Mouse (Mus musculus) c-Kit-positive CD71-positive TER-119-positive erythroid progenitor cells, embryonic 14.5 days (primary cell): Measurements from ENCODE around the gene 1110059E24Rik.
"Not testable (repeated sequence)": the region's sequence is repeated elsewhere in the genome, so short reads cannot be mapped to it uniquely, and the experiment has no call there.

Experiments
- DNase-seq: peaks from one replicate; pipeline ENCODE4 v3.0.0-alpha.2; 2013; ENCODE audit warnings: low spot score

Gene 1110059E24Rik

GRCm38 (mm10) chr19:21652285-21653171 lies at the start of gene 1110059E24Rik:
Gene 1110059E24Rik (minus strand): TSS chr19:21652976.
- DNase-seq: peak; percentile 93

DNA sequence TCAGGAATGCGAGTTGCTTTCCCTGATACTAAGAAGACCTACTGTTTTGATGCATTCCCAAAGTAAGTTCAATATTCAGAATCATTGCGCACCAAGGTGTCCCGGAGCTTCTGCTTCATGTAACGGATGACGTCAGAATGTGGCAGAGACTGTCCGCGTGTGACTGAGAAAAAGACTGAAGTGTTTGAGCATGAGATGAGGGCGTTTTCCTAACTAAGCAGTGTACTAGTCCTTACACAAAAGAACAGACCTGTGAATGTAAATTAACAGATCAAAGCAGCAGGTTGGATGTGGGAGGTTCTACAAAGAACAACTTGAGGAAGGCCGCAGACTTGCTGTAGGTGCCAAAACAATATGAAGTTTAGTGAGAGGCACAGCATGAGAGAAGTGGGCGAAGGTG lies 28.2 kb upstream of the 1110059E24Rik start:
- DNase-seq: no peak

DNA sequence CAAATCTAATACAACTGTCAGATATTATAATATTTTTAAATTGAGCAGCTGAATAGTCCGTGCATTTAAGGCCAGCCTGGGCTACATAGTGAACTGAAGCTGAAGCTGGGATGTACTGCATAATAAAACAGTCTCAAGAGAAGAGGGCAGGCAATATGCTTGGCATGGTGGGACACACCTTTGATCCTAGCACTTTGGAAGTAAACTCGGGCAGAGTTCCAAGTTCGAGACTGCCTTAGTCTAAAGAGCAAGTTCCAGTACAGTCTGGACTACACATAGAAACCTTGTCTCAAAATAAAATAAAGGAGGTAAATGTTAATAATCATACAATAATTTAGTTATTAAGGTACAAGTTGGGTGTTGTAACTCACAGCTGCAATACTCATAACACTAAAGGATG lies 27.3 kb upstream of the 1110059E24Rik start:
- no peak for DNase-seq

- no peak for DNase-seq
Observed at GRCm38 (mm10) chr19:21674354-21675096, 21.7 kb upstream of the 1110059E24Rik start.

- no peak for DNase-seq
Observed at GRCm38 (mm10) chr19:21669650-21670049, 16.9 kb upstream of the 1110059E24Rik start.

DNA sequence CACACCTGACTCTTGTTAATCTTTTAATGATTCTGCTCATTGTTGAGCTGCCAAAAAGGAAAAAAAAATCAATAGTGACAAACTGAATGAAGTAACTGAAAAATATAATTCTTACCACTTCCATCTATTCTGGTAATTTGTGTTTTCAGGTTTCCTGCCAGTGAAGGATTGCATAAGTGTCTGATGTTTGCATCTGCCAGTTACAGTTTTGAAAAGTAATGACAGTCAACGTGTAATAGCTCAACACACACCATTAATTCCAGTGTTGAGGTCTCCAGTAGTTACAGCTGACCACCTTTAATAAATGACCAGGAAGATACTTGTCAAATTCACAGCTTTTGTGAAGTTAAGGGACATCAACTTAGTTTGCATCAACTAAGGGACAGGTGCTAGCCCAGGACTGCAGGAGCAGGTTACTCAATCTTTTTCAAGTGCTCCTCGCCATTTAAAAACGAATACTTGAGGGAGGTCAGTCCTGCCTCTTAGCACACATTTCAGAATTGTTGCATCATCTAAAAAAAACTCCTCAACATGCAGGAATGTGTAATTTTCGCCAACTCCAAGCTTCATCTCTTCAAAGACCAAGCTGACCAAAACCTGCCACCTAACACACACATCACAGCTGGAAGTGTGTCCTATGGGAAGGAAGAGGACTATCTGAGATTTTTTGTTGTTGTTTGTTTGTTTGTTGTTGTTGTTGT lies 11.1 kb upstream of the 1110059E24Rik start:
- DNase-seq: no peak

DNA sequence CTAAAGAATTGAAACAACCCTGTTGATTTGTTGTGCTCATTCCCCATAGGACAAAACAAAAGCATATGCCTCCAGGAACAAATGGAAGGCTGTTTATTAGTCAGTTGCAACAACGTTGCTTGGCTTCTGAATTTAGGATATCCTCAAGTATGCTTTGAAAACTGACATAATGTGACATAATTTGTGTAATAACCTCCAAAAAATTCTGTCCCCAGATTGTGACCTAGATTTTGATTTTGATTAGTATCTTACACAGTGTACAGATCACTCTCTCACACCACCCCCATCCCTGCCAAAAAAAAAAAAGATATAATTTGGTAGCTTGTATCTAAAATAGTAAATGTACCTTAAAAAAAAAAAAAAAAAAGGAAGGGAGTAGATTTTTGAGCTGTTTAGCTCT lies 8.0 kb upstream of the 1110059E24Rik start:
- DNase-seq: no peak

GRCm38 (mm10) chr19:21654788-21655187 lies 2.0 kb upstream of the 1110059E24Rik start:
- no peak for DNase-seq

- DNase-seq: peak; percentile 16
Observed at GRCm38 (mm10) chr19:21653172-21653981, 601 bp upstream of the 1110059E24Rik start, which contains the start of gene Abhd17b. Gene Abhd17b (plus strand): TSS chr19:21653185.

DNA sequence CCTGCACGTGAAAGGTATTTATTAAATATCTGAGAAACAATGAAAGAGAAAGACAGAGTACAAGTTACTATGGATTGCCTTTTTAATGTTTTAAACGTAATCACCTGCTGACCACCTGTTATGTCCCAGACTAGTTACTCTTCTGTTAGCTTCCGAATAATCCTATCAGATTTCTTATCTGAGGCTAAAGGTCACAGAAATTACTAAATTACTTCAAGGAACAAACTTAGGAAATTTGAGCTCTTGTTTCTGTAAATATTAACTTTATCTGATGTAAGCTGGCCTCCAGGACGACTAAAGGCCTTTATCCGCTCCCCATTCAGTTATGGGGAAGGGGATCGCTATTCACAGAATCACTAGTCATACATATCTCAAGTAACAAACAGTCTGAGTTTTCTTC lies 1.1 kb downstream of the 1110059E24Rik start:
- no peak for DNase-seq

DNA sequence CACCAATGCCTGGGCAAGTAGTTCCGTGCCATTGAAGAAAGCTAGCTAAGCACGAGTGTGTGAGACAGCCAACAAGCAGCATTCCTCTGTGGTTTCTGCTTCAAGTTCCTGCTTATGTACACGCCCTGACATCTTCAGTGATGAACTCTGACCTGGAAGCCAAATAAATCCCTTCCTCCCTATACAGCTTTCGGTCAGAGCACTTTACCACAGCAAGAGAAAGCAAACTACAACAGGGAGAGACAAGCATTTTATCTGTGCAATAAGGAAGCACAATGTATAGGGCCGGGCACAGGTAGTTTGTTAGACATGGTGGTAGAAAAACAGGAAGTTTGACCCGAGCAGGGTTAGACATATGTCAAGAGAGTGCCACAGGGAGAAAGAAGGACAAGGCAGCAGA lies 6.6 kb downstream of the 1110059E24Rik start:
- DNase-seq: no peak

DNA sequence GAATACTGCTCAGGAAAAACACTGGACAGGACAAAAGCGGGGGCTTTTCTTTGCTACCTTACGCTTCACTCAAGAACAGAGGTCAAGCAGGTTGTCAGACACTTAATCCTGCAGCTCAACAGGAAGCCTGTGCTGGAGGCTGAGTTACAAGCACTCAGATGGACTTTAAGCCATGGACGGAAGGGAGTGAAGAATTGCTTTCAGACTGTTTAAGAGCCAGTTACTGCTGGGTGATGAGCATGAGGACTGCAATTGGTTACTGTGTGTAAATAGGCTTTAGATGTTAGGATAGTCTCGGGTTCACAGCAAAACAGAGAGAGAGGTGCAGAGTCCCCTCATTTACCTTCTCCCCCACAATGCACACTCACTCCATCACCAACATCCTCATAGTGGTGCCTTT lies 7.5 kb downstream of the 1110059E24Rik start:
- no peak for DNase-seq

- DNase-seq: no peak
Observed at GRCm38 (mm10) chr19:21643935-21644334, 8.8 kb downstream of the 1110059E24Rik start.

GRCm38 (mm10) chr19:21637672-21638071 lies 15.1 kb downstream of the 1110059E24Rik start:
- no peak for DNase-seq

GRCm38 (mm10) chr19:21636907-21637306 lies 15.9 kb downstream of the 1110059E24Rik start:
- DNase-seq: no peak

- no peak for DNase-seq
Observed at GRCm38 (mm10) chr19:21635406-21635805, 17.4 kb downstream of the 1110059E24Rik start.

- DNase-seq: no peak
Observed at GRCm38 (mm10) chr19:21630656-21631331, 22.0 kb downstream of the 1110059E24Rik start.

GRCm38 (mm10) chr19:21629501-21629900 lies 23.3 kb downstream of the 1110059E24Rik start:
- DNase-seq: no peak

GRCm38 (mm10) chr19:21629030-21629429 lies 23.7 kb downstream of the 1110059E24Rik start:
- no peak for DNase-seq

DNA sequence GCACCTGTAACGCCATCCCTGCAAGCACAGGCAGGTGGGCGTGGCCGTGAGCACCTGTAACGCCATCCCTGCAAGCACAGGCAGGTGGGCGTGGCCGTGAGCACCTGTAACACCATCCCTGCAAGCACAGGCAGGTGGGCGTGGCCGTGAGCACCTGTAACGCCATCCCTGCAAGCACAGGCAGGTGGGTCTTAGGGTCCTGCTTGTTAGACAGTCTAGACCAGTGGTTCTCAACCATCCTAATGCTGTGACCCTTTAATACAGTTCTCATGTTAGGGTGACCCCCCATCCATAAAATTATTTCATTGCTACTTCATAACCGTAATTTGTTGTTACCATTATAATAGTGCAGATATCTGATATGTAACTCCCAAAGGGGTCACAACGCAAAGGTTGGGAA lies 24.3 kb downstream of the 1110059E24Rik start:
- not testable (repeated sequence) for DNase-seq
